Mouse (Mus musculus): ENCODE results near the gene Ube2l6. TPM values are rescaled to one million over a fixed set of nuclear protein-coding genes. Genes with fewer than 3 reads are reported as not detected.

Gene Ube2l6
- polyA plus RNA-seq, 2 experiments = 304 to 469 TPM

GRCm38 (mm10) chr2:84851130-84852040 lies 52.8 kb downstream of the Ube2l6 start:
- TF ChIP-seq EP300 (IDR thresholded peaks at IDR 0.05; ENCODE audit: low read depth) (no peak), CTCF (IDR thresholded peaks at IDR 0.05; ENCODE audit: low read depth) (no peak)
- no peaks in the 10 kb centered on the region for H3K27me3 ChIP-seq (ENCODE audit: control insufficient read depth, insufficient read depth, low read length)
- peak overlapping the region; percentile 12; the same call in 1 of the 2 replicates for H3K27ac ChIP-seq
- H3K9me3 ChIP-seq (ENCODE audit: control insufficient read depth, low read length) = no peaks in the 10 kb centered on the region
- no peak overlapping the region for H3K9ac ChIP-seq (replicated peaks)
- peaks cover 0 to 11% of the 10 kb centered on the region in 2 experiments; a peak in 2 of 4 replicates for H3K4me1 ChIP-seq (replicated peaks; ENCODE audit: control insufficient read depth in 2 of 2, insufficient read depth in 2 of 2, low read length in 1 of 2)
- DNase-seq (ENCODE audit: low read depth in 3 of 3, low spot score in 3 of 3) (no peak), ATAC-seq (ENCODE audit: insufficient read depth) (peak; percentile 70)
- peaks cover 100% of the 10 kb centered on the region for H3K36me3 ChIP-seq (replicated peaks; ENCODE audit: control insufficient read depth, insufficient read depth, low read depth)
- 69% methylated on average over 23 of the region's 23 CpGs for WGBS (ENCODE audit: insufficient replicate concordance)
- H3K4me3 ChIP-seq (ENCODE audit: insufficient read depth in 1 of 2, low read depth in 2 of 2, low read length in 2 of 2) = no peak overlapping the region
- H3K4me2 ChIP-seq (ENCODE audit: low read depth) = peak overlapping the region; percentile 18

- Histone ChIP-seq H3K27ac (no peak overlapping the region), H3K4me2 (ENCODE audit: low read depth) (no peak overlapping the region), H3K9me3 (ENCODE audit: control insufficient read depth, low read length) (no peaks in the 10 kb centered on the region), H3K4me3 (ENCODE audit: insufficient read depth in 1 of 2, low read depth in 2 of 2, low read length in 2 of 2) (no peak overlapping the region), H3K4me1 (replicated peaks; ENCODE audit: control insufficient read depth in 2 of 2, insufficient read depth in 2 of 2, low read length in 1 of 2) (no peaks in the 10 kb centered on the region; a peak in 1 of 4 replicates), H3K27me3 (ENCODE audit: control insufficient read depth, insufficient read depth, low read length) (no peaks in the 10 kb centered on the region), H3K36me3 (replicated peaks; ENCODE audit: control insufficient read depth, insufficient read depth, low read depth) (peaks cover 100% of the 10 kb centered on the region), H3K9ac (replicated peaks) (no peak overlapping the region)
- peak; percentile 30; the same call in 1 of the 2 replicates for ATAC-seq (ENCODE audit: insufficient read depth)
- DNase-seq (ENCODE audit: low read depth in 3 of 3, low spot score in 3 of 3) = no peak
- 82% methylated on average over 2 of the region's 2 CpGs for WGBS (ENCODE audit: insufficient replicate concordance)
- peak; percentile 91 for TF ChIP-seq CTCF (IDR thresholded peaks at IDR 0.05; ENCODE audit: low read depth)
- no peak for TF ChIP-seq EP300 (IDR thresholded peaks at IDR 0.05; ENCODE audit: low read depth)
Measured at GRCm38 (mm10) chr2:84855732-84856131, 57.1 kb downstream of the Ube2l6 start.

- no peak overlapping the region for H3K4me2 ChIP-seq (ENCODE audit: low read depth)
- TF ChIP-seq EP300 (IDR thresholded peaks at IDR 0.05; ENCODE audit: low read depth) = no peak
- TF ChIP-seq CTCF (IDR thresholded peaks at IDR 0.05; ENCODE audit: low read depth) = no peak
- peaks cover 100% of the 10 kb centered on the region for H3K36me3 ChIP-seq (replicated peaks; ENCODE audit: control insufficient read depth, insufficient read depth, low read depth)
- H3K27me3 ChIP-seq (ENCODE audit: control insufficient read depth, insufficient read depth, low read length) = no peaks in the 10 kb centered on the region
- H3K9ac ChIP-seq (replicated peaks) = no peak overlapping the region
- no peak for ATAC-seq (ENCODE audit: insufficient read depth)
- no peak overlapping the region for H3K27ac ChIP-seq
- no peaks in the 10 kb centered on the region for H3K9me3 ChIP-seq (ENCODE audit: control insufficient read depth, low read length)
- H3K4me1 ChIP-seq (replicated peaks; ENCODE audit: control insufficient read depth in 2 of 2, insufficient read depth in 2 of 2, low read length in 1 of 2) = peaks cover 0 to 4% of the 10 kb centered on the region in 2 experiments; a peak in 1 of 4 replicates
- DNase-seq (ENCODE audit: low read depth in 3 of 3, low spot score in 3 of 3) = no peak
- no peak overlapping the region for H3K4me3 ChIP-seq (ENCODE audit: insufficient read depth in 1 of 2, low read depth in 2 of 2, low read length in 2 of 2)
- WGBS (ENCODE audit: insufficient replicate concordance) = 92% methylated on average over 1 of the region's 1 CpGs
Measured at GRCm38 (mm10) chr2:84858551-84858950, 59.9 kb downstream of the Ube2l6 start.

Other genes with a start within 250 kb of the Ube2l6 start
- 14.6 and 16.0 TPM in 2 replicates for gene Ctnnd1, start 148.1 kb upstream of the Ube2l6 start, polyA plus RNA-seq (2012; rRNA removed)
- gene Ctnnd1, start 148.1 kb upstream of the Ube2l6 start, polyA plus RNA-seq (2014; fragmentation: Nextera tagmentation; extraction: Ambion mirVana) = 8.5 and 9.8 TPM in 2 replicates
- not detected in 2 replicates for gene Btbd18, start 139.7 kb upstream of the Ube2l6 start, polyA plus RNA-seq (2012; rRNA removed)
- gene Btbd18, start 139.7 kb upstream of the Ube2l6 start, polyA plus RNA-seq (2014; fragmentation: Nextera tagmentation; extraction: Ambion mirVana) = 0.05 TPM in 1 of 2 replicates, not detected in the other
- gene Selenoh, start 128.1 kb upstream of the Ube2l6 start, polyA plus RNA-seq (2012; rRNA removed) = 97.8 and 135 TPM in 2 replicates
- 115 TPM in 2 replicates for gene Selenoh, start 128.1 kb upstream of the Ube2l6 start, polyA plus RNA-seq (2014; fragmentation: Nextera tagmentation; extraction: Ambion mirVana)
- 0.01 TPM in 1 of 2 replicates, not detected in the other for gene Gm28635, start 120.8 kb upstream of the Ube2l6 start, polyA plus RNA-seq (2012; rRNA removed)
- not detected in 2 replicates for gene Gm28635, start 120.8 kb upstream of the Ube2l6 start, polyA plus RNA-seq (2014; fragmentation: Nextera tagmentation; extraction: Ambion mirVana)
- 9.6 and 12.3 TPM in 2 replicates for gene Med19, start 120.4 kb upstream of the Ube2l6 start, polyA plus RNA-seq (2012; rRNA removed)
- gene Med19, start 120.4 kb upstream of the Ube2l6 start, polyA plus RNA-seq (2014; fragmentation: Nextera tagmentation; extraction: Ambion mirVana) = 22.4 and 23.4 TPM in 2 replicates
- gene Tmx2, start 119.7 kb upstream of the Ube2l6 start, polyA plus RNA-seq (2012; rRNA removed) = 18.7 and 24.7 TPM in 2 replicates
- 66.3 and 70.9 TPM in 2 replicates for gene Tmx2, start 119.7 kb upstream of the Ube2l6 start, polyA plus RNA-seq (2014; fragmentation: Nextera tagmentation; extraction: Ambion mirVana)
- 17.2 and 17.4 TPM in 2 replicates for gene Zdhhc5, start 83.6 kb upstream of the Ube2l6 start, polyA plus RNA-seq (2012; rRNA removed)
- gene Zdhhc5, start 83.6 kb upstream of the Ube2l6 start, polyA plus RNA-seq (2014; fragmentation: Nextera tagmentation; extraction: Ambion mirVana) = 18.8 and 20.1 TPM in 2 replicates
- 22.1 and 27.5 TPM in 2 replicates for gene Clp1, start 71.5 kb upstream of the Ube2l6 start, polyA plus RNA-seq (2012; rRNA removed)
- gene Clp1, start 71.5 kb upstream of the Ube2l6 start, polyA plus RNA-seq (2014; fragmentation: Nextera tagmentation; extraction: Ambion mirVana) = 50.9 and 54.6 TPM in 2 replicates
- 122 and 145 TPM in 2 replicates for gene Ypel4, start 64.8 kb upstream of the Ube2l6 start, polyA plus RNA-seq (2012; rRNA removed)
- 53.4 and 58.1 TPM in 2 replicates for gene Ypel4, start 64.8 kb upstream of the Ube2l6 start, polyA plus RNA-seq (2014; fragmentation: Nextera tagmentation; extraction: Ambion mirVana)
- gene Gm19426, start 55.2 kb upstream of the Ube2l6 start, polyA plus RNA-seq (2012; rRNA removed) = 1.1 and 1.8 TPM in 2 replicates
- gene Gm19426, start 55.2 kb upstream of the Ube2l6 start, polyA plus RNA-seq (2014; fragmentation: Nextera tagmentation; extraction: Ambion mirVana) = 0.98 and 1.1 TPM in 2 replicates
- gene Serping1, start 23.4 kb upstream of the Ube2l6 start, polyA plus RNA-seq (2012; rRNA removed) = 32.4 and 35.4 TPM in 2 replicates
- gene Serping1, start 23.4 kb upstream of the Ube2l6 start, polyA plus RNA-seq (2014; fragmentation: Nextera tagmentation; extraction: Ambion mirVana) = 45.4 and 61.5 TPM in 2 replicates
- 0.09 and 0.38 TPM in 2 replicates for gene Smtnl1, start 23.8 kb downstream of the Ube2l6 start, polyA plus RNA-seq (2012; rRNA removed)
- gene Smtnl1, start 23.8 kb downstream of the Ube2l6 start, polyA plus RNA-seq (2014; fragmentation: Nextera tagmentation; extraction: Ambion mirVana) = 0.23 and 0.25 TPM in 2 replicates
- 39.8 and 46.6 TPM in 2 replicates for gene Timm10, start 28.2 kb downstream of the Ube2l6 start, polyA plus RNA-seq (2012; rRNA removed)
- 40.6 and 41.5 TPM in 2 replicates for gene Timm10, start 28.2 kb downstream of the Ube2l6 start, polyA plus RNA-seq (2014; fragmentation: Nextera tagmentation; extraction: Ambion mirVana)
- 144 and 151 TPM in 2 replicates for gene Slc43a1, start 40.0 kb downstream of the Ube2l6 start, polyA plus RNA-seq (2012; rRNA removed)
- gene Slc43a1, start 40.0 kb downstream of the Ube2l6 start, polyA plus RNA-seq (2014; fragmentation: Nextera tagmentation; extraction: Ambion mirVana) = 174 and 198 TPM in 2 replicates
- 0.03 and 0.06 TPM in 2 replicates for gene Rtn4rl2, start 87.9 kb downstream of the Ube2l6 start, polyA plus RNA-seq (2012; rRNA removed)
- 0.14 TPM in 1 of 2 replicates, not detected in the other for gene Rtn4rl2, start 87.9 kb downstream of the Ube2l6 start, polyA plus RNA-seq (2014; fragmentation: Nextera tagmentation; extraction: Ambion mirVana)
- gene Slc43a3, start 137.8 kb downstream of the Ube2l6 start, polyA plus RNA-seq (2012; rRNA removed) = 158 and 159 TPM in 2 replicates
- 113 and 124 TPM in 2 replicates for gene Slc43a3, start 137.8 kb downstream of the Ube2l6 start, polyA plus RNA-seq (2014; fragmentation: Nextera tagmentation; extraction: Ambion mirVana)
- gene Prg2, start 181.6 kb downstream of the Ube2l6 start, polyA plus RNA-seq (2012; rRNA removed) = 33.3 and 62.4 TPM in 2 replicates
- 17.9 and 21.8 TPM in 2 replicates for gene Prg2, start 181.6 kb downstream of the Ube2l6 start, polyA plus RNA-seq (2014; fragmentation: Nextera tagmentation; extraction: Ambion mirVana)
- gene Prg3, start 189.4 kb downstream of the Ube2l6 start, polyA plus RNA-seq (2012; rRNA removed) = 2.6 and 4.4 TPM in 2 replicates
- gene Prg3, start 189.4 kb downstream of the Ube2l6 start, polyA plus RNA-seq (2014; fragmentation: Nextera tagmentation; extraction: Ambion mirVana) = 2.1 and 3.4 TPM in 2 replicates
- 82.2 and 115 TPM in 2 replicates for gene Ssrp1, start 238.4 kb downstream of the Ube2l6 start, polyA plus RNA-seq (2012; rRNA removed)
- 160 and 183 TPM in 2 replicates for gene Ssrp1, start 238.4 kb downstream of the Ube2l6 start, polyA plus RNA-seq (2014; fragmentation: Nextera tagmentation; extraction: Ambion mirVana)
- gene P2rx3, start 238.6 kb downstream of the Ube2l6 start, polyA plus RNA-seq (2012; rRNA removed) = 0.12 and 0.22 TPM in 2 replicates
- 0.08 and 0.17 TPM in 2 replicates for gene P2rx3, start 238.6 kb downstream of the Ube2l6 start, polyA plus RNA-seq (2014; fragmentation: Nextera tagmentation; extraction: Ambion mirVana)
- 3.9 and 4.4 TPM in 2 replicates for gene Tnks1bp1, start 249.2 kb downstream of the Ube2l6 start, polyA plus RNA-seq (2012; rRNA removed)
- 0.75 and 1.0 TPM in 2 replicates for gene Tnks1bp1, start 249.2 kb downstream of the Ube2l6 start, polyA plus RNA-seq (2014; fragmentation: Nextera tagmentation; extraction: Ambion mirVana)